Mouse (Mus musculus): ENCODE measurements around the gene Fras1.

Fras1 gene

DNA sequence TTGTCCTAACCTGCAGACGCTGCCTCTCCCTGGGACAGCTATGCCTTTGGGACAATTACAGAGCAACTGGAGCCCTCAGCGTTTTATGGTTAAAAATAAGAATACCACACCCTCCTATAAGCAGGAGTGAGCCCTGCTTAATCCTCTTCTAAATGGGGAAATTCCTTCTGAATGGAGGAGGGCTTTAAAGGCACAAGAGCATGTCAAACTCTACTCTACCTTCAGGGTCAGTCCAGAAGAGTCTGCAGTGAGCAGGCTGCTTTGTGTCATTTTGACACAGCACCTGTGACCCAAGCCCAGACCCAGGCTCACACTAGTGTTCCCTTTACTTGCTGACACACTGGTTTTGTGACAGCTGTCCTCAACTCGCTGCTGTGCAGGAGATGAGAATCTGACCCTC, 307.3 kb downstream of the Fras1 start:
- in situ Hi-C loops (cut with MboI), result no loop called here

- in situ Hi-C loops (cut with MboI), result no loop called here
These were observed 309.0 kb downstream of the Fras1 start for GRCm38 (mm10) chr5:96682777-96683176.

DNA sequence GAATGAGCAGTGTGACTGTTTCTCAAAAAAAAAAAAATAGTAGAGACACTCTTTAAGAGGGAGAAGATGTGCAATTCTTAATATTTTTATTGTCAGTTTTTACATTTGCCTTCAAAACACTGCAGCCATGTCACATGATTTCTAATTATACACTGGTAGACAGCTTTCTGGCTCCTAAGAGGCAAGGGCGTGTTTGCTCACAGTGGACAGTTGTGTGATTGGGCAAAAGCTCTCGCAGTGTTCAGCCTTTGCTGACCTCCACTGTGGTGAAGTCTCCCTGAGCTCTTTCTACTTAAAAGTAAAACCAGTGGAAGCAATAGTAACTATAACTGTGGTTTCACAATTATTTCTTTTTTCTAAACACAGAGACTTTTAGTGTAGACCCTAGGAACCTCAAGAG, 315.1 kb downstream of the Fras1 start:
- in situ Hi-C loops (cut with MboI), result no loop called here

DNA sequence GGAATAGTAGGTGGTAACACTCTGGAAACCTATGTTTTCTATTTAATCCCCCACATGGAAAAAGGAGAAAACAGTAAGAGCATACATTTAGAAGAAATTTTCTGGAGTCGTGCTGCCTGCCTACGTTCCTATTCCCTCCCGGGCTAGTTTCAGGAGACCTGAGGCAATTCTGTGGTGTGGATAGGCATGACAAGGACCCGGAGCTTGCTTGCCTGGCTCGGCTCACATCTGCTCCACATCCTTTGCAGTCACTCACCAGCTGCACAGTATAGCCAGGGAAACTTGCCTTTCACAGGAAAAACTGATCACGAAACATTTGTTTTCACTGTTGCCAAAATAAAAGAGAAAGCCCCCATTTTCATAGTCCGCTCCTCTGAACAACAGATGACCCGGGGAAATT, 325.2 kb downstream of the Fras1 start:
- in situ Hi-C loops (cut with MboI), result no loop called here

DNA sequence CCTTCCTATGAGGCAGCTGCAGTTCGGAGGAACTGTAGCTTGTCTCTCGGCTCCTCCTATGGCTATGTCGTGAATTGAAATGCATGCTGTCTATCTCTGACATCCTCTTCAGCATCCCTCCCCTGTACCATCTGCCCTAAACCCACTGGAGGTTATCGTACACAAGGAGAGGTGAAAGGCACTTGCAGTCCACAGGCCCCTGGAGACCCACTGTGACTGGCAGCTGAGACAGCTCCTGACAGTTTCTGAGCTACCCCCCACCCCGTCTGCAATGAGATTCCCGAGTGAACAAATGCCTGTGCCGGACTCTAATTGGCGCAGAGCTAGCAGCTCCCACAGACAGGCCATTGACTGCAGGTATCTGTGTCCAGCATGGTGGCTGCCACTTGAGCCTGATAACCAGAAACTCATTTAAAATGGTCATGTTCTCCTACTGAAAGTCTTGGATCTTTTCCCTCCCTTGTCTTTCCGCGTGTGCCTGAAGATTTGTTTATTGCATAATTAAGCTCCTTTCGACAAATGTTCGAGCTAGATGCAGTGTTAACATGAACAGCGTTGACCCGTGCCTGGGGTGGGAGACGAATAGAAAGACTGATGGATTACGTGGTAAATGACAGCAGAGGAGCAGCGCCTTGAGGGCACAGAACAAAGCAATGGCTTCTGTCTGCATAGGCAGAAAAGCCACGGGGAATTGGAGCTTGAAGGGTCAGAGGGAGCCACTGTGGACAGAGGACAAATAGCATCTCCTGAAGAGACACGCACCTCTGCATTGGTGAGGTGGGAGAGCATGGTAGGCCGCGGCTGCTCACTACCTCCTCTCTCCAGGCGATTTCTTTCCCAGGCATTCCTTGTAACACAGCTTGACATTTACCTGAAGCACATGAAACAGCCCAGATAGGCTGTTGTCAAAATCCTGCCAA, 329.2 kb downstream of the Fras1 start:
- in situ Hi-C loops (cut with MboI), result no loop called here

DNA sequence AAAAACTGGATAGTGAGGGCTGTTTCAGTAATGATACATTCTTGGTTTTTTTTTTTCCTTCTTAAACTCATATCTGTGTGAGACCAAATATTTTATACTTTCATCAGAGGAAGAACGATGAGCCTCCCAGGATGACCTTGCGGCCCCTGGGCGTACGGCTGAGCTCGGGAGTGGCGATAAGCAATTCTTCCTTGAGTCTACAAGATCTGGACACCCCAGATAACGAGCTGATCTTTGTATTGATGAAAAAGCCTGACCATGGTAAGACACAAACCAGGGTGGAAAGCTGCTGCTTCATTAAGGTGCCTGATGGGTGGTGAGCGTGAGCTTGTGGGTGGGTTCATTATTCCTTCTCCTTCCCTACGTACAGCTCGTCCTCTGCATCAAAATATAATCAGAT, 334.8 kb downstream of the Fras1 start:
- in situ Hi-C loops (cut with MboI), result no loop called here

GRCm38 (mm10) chr5:96712089-96712684, 338.4 kb downstream of the Fras1 start:
- in situ Hi-C loops (cut with MboI), result no loop called here

DNA sequence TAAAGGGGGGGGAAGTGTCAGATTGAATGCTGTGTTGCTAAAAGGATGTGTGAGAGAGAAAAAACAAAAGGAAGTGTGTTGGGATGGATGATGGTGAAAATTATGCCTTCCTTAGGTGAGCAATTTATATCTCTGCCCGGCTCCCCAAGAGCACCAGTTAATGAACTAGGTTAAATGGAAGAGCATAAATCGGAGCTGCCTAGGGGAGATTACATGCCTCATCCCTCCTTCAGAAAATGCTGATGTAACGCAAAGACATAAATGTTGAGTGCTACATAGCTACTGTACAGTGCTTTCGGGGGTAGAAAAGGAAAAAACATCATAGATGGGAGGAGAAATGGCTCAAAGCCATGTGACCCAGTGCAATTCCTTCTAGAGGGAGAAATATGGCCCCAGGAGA, 339.0 kb downstream of the Fras1 start:
- in situ Hi-C loops (cut with MboI), result no loop called here

DNA sequence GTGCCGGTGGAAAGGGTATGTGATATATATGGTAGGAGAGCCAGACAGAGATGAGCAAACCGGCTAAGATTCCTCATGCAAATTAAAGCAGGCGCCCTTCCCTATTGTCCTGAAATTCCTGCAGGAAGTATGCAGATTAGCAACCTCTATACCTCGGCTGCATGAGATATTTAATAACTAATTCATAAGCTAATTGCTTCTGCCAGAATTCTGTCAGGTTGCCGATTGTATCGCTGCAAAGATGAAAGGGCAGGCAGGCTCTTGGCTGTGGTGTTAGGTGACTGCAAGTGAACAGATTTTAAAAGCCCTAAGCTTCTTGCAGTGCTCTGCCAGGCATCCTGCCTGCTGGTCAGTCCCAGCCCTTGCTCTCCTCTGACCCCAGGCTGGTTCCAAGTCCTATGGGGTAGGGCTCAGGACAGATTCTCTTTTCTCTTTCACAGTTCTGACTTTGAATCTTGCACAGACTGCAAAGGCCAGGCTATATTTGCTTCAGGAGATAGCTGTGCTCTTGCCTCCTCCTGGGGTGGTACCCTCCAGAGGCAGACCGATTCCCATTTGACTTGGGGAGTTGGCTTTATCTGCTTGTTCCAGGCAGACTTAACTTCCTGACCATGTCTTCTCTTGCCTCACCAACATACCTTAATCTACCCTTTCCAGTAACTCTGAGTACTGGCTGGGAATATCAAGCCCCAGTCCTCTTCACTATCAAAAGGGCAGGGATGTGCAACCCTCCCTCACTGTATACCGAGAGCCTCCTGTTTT, 342.7 kb downstream of the Fras1 start:
- in situ Hi-C loops (cut with MboI), result no loop called here

- in situ Hi-C loops (cut with MboI), result no loop called here
These were observed 343.9 kb downstream of the Fras1 start for GRCm38 (mm10) chr5:96717690-96718089.

- in situ Hi-C loops (cut with MboI), result no loop called here
These were observed 344.8 kb downstream of the Fras1 start for GRCm38 (mm10) chr5:96718601-96719000.

GRCm38 (mm10) chr5:96719221-96719620, 345.5 kb downstream of the Fras1 start:
- in situ Hi-C loops (cut with MboI), result no loop called here

GRCm38 (mm10) chr5:96722690-96723089, 348.9 kb downstream of the Fras1 start:
- in situ Hi-C loops (cut with MboI), result no loop called here

DNA sequence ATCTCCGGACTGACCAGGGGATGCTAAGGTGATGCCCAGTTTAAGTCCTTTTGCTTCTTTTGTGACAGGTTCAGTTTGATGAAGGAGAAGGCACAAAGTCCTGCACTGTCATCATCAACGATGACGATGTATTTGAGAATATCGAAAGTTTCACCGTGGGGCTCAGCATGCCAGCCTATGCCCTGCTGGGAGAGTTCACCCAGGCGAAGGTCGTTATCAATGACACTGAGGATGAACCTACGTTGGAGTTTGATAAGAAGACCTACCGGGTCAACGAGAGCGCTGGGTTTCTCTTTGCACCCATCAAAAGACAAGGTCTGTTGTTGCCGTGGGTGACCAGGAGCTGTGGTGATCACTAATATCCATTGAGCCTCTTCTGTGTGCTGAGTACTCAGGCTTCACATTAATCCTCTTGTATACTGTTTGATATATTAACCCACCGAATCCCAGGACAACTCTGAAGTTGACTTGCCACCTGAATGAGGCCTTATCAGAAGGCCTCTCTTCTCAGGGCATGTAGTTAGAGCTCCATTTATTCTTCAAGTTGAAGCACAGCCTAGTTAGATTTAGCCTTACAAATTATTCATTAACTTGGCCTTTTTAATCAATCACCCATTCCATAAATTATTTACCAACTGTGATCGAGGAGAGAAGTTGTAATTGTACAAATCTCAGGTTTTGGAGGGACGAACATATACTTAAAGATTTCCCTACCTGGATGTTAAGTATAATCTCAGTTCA, 365.6 kb downstream of the Fras1 start:
- in situ Hi-C loops (cut with MboI), result no loop called here

DNA sequence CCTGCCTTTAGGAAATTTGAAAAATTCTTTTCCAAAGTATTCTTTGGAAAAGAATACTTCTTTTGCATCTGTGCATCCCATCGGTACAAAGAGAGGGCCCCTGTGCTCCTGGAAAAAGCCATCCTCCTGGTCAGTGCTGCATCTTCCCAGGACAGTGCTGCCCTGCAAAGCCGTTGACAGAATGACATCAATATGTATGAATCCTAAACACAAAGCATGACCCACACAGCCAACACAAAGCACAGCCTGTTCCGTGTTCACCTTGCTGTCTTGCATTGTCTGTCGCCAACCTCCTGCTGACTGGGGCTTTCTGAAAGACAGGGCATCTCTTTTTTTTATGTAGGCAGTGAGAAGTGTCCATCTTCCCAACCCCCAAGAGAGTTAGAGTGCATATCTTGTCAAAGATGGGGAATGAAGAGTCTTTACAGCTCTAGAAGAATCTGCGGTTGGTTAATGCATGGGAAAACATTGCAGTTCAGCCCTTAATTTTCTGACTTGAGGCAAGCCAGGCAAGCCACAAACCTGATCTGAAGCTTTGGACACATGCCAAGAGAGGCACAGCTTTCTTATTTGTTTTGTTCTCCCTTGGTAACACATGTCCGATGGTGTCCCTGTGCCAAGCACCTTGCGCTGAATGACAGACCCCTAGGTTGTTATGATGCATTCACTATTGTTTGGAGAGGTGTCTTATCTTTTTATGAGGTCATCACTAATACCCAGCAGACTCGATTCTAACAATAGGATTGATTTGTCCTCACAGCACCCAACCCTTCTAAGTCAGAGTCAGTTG, 373.6 kb downstream of the Fras1 start:
- in situ Hi-C loops (cut with MboI), result no loop called here

- in situ Hi-C loops (cut with MboI), result no loop called here
These were observed 383.9 kb downstream of the Fras1 start for GRCm38 (mm10) chr5:96757615-96758014.

- in situ Hi-C loops (cut with MboI), result no loop called here
These were observed 388.3 kb downstream of the Fras1 start for GRCm38 (mm10) chr5:96762021-96762420.

- in situ Hi-C loops (cut with MboI), result no loop called here
These were observed 395.2 kb downstream of the Fras1 start for GRCm38 (mm10) chr5:96768846-96769471.

DNA sequence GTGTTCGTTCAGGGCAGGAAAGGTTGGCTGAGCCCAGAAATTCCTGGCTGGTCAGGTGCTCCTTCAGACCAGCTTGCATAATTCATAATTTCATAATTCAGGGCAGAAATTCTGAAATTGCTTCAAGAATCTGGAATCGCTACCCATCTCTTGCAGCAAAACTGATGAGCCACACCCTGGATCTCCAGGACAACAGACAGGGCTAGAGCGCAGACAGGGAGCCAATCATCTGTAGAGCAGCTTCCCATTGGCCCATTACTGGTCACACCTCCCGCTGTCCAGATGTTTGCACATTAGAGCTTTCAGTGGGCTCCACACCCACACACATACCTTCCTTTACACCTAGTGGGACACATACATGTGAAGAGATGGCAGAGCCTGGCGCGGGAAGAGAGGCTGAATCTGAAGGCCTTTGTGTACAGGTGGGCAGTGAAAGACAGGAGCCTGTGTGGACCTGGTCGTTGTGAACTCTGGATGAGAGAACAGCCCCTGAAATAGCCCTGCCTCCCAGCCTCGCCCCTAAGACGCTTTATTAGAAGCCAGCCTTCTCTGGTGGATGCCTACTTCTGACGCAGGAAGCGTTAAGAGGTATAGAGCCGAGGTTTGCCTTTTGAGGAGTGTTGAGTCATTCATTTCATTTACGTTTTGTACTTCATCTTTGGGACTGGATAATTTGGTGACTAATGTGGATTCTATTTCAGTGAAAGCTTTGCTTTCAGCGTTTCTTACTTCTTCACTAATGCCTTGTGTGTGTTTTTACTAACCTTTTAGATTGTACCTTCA, 409.9 kb downstream of the Fras1 start:
- in situ Hi-C loops (cut with MboI), result no loop called here

DNA sequence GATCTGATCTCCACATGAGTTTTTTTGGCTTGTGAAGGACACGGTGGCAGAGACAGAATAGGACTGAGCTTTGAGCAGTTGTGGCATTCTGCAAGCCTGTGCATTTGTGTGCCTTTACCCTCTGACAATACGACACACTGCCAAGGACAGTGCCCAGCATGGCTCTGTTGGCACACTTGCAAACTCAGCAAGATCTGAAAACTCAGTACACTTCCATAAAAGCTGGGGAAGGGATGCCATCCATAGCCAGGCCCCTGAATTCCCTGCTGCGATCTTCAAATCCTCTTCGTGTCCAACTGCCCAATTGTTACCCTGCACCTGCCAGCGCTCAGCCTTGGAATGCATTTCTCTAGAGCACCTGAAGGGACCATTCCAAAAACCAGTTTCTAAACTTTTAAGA, 411.3 kb downstream of the Fras1 start:
- in situ Hi-C loops (cut with MboI), result no loop called here
